Mouse (Mus musculus) regulatory T cell (primary cell): Measurements from ENCODE around the gene Csf2ra.
"Not testable (repeated sequence)": the region's sequence is repeated elsewhere in the genome, so short reads cannot be mapped to it uniquely, and the experiment has no call there.

Source experiments
- in situ Hi-C: fragments of 300-600 bp; cut with MboI, MseI; formaldehyde crosslinking; loops from one replicate; pipeline ENCODE4 v1.15.1; 2025; ENCODE audit warnings: high pct_unique_total_duplicates

The Csf2ra gene

DNA sequence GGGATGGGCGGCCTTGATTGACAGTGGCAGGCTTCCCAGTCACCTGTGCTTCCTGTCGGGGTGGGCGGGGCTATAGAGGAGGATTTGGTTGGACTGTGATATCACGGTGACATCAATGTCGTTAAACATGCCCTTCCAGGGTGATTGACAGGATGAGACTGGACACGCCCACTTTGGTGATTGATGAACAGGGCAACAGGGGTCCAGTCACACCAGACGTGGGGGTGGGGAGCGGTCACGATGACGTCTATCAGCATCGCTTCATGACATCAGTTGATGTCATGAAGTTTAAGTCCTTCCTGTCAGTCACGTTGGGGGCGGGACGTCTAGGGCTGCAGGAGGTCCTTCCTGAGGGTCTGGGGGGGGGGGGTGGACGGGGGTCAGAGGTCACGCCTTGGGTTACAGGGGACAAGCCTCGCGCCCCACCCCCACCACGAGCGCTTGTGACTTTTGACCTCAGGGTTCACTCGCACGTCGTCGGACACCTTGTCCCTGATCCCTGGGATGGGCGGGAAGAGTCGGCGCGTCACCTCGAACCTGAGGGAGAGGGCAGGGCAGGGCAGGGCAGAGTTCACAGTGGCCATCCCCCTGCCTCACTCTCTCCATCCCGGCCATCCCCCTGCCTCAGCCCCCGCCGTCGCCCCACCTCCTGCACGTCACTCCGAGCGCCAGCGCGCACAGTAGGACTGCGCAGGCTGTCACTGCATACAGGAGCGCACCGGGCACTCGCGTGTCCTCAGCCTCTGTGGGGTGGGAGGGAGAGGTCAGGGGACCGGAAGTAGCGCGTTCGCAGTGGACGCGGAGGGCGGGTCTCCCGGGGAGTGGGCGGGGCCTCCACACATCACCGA lies 3.3 kb downstream of the Csf2ra start:
- in situ Hi-C loops = loop anchor here (5.0 kb wide), 1 partner anchor 37 kb away; no protein-coding TSS in a partner anchor

DNA sequence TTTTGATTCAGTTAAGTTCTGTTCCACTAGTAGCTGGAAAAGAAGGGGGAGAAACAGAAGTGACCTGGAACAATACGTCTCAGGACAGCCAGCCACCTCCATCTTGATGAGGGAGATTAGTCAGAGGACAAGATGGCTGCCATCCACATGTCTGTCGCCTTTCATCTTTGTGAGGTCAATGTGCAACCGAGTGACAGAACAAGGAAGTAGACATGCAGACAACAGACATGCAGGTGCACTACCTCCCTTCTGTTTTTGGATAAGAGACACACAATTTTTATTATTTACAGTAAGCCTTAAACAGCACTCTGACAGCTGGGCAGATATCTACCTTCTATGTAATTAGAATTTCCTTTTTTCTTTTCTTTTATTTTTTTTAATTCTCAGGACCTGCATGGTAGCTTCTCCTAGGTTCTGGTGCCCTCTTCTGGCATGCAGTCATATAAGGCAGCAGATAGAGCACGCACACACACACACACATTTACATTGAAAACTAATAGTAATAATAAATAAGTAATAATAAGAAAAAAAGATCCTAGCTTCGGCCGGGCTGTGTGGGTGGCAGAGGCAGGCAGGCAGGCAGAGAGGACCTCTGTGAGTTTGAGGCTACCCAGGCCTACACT lies 4.4 kb downstream of the Csf2ra start:
- in situ Hi-C loops = loop anchor here (5.0 kb wide), 1 partner anchor 38 kb away; no protein-coding TSS in a partner anchor

DNA sequence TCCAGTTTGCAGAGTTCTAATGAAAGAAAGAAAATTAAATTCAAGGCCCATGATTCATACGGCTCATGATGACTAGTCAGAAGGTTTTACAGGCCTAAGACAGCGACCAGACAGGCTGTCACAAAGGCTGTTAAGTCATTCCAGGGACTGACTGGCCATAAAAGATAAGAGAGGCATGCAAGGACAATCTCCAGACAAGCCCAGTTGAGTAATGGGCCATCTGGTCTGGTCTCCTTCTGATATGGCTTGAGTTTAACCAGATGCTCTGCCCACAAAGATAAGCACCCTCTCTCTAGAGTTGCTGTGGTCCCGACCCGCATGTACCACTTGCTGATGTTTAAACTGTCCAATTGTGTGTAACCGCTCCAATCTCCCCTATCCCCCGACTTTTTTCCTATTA lies 20.7 kb downstream of the Csf2ra start:
- in situ Hi-C loops = not testable (repeated sequence)

DNA sequence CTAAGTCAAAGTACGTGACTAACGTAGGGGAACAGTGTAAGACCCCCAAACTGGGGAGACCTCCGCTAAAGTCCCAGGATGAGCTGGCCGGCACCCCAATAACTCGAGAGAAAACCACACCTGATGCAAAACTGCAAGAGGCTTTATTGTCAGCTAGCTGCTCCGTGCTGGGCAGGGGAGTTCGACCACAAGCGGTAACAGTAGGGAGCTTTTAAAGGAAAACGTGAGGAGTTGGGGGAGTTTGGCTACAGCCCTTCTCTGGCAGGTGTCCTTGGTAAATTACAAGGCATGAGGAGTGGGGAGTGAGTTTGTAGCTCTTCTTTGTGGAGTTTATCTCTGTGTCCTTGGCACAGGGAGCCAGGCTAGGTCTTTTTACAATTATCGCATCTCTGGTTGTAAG lies 28.4 kb downstream of the Csf2ra start:
- in situ Hi-C loops = no loop called here

DNA sequence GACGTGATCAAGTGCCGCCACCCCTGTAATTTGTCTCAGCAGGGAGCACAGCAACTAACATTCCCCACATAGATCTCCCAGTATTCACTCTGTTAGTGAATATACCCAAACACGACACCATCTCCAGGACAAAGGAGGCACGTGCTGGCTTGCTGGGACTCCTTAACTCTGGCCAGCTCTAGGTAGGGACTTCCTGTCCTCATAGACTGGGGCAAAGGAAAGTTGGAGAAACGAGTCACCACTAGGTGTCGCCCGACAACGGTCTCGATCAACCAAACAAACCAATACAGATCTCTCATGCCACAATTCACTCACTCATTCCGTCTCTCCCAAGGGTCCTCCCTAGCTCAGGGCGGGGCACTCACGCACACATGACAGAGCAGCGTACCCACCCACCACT lies 28.9 kb downstream of the Csf2ra start:
- in situ Hi-C loops = no loop called here

DNA sequence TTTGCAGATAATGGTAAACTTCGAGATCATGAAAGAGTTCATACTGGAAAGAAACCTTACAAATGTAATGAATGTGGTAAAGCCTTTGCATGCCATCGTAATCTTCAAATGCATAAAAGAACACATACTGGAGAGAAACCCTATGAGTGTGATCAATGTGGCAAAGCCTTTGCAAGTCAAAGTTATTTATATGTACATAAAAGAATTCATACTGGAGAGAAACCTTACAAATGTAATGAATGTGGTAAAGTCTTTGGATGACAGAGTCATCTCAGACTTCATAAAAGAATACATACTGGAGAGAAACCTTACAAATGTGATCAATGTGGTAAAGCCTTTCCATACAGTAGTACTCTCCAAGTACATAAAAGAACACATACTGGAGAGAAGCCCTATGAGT lies 44.6 kb downstream of the Csf2ra start, which contains the start of gene Gm6020:
TSS of gene Gm6020 (plus strand) at position 301 of the 400 bp plus-strand sequence.
- in situ Hi-C loops = not testable (repeated sequence)

DNA sequence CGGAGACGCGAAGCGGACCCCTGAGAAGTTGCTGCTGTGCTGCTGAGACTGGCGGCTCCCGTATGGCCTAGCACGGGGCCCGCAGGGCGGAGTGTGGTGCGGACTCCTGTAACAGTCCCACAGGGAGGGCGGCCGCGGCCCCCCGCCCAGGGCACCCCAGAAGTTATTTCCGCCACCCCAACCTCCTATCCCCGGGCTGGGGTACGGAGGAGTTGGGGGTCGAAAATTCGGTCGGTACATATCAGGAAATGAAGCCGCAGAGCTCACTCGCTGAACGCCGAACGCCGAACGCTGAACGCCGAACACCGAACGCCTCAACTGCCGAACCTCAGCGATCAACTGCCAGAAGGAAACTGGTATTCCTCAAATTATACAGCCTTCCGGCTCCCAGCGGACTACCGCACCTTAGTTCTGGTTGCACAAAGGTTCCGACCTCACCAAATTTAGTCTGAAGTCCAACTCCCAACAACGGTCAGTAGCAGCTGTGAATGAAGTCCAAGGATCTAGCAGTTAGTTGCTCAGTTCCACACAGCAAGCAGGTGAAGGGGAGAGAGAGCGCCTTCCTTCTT lies 52.4 kb downstream of the Csf2ra start, which contains the start of gene Gm7102:
TSS of gene Gm7102 (minus strand) at position 554 of the 569 bp plus-strand sequence.
- in situ Hi-C loops = no loop called here
